Mouse (Mus musculus) CH12.LX (cell line): Measurements from ENCODE around the gene Pkp4. TPM values are rescaled to one million over a fixed set of nuclear protein-coding genes. Genes with fewer than 3 reads are reported as not detected.

ENCODE experiments used
- DNase-seq: peaks from one replicate; pipeline ENCODE4 v3.0.0-alpha.2; 2013; ENCODE audit errors: extremely low read depth
- H3K27ac ChIP-seq: 2 replicates; pipeline ENCODE4 v1.5.1; 2012; ENCODE audit warnings: low read depth, mild to moderate bottlenecking, control low read depth, moderate library complexity; ENCODE audit not compliant: insufficient read depth
- H3K27me3 ChIP-seq: replicated peaks from 2 replicates; pipeline ENCODE3; 2012; ENCODE audit warnings: inconsistent platforms
- H3K36me3 ChIP-seq, 2 experiments: replicated peaks in 1 of 2; 2 replicates each; pipeline versions ENCODE3 to v1.6.1; 2012; ENCODE audit warnings: inconsistent platforms in 1 of 2, low read length in 1 of 2, mild to moderate bottlenecking in 1 of 2, mixed read lengths in 1 of 2, moderate library complexity in 1 of 2; ENCODE audit not compliant: control insufficient read depth in 1 of 2, insufficient read depth in 1 of 2
- H3K4me1 ChIP-seq, 2 experiments: 2 replicates each; pipeline ENCODE4 v1.6.1; 2012; ENCODE audit warnings: inconsistent platforms in 1 of 2, moderate library complexity in 1 of 2; ENCODE audit not compliant: insufficient read depth in 2 of 2, control insufficient read depth in 1 of 2
- H3K4me2 ChIP-seq: 2 replicates; pipeline ENCODE4 v1.6.1; 2012; ENCODE audit warnings: low read depth, mild to moderate bottlenecking, control low read depth; ENCODE audit not compliant: poor library complexity, insufficient read depth, severe bottlenecking
- H3K4me3 ChIP-seq, 3 experiments: fragments of 150-350 bp in 1 of 3; sonication (generic) in 1 of 3; replicated peaks in 1 of 3; 2 replicates each; pipeline versions ENCODE3 to v1.5.1; 2011 to 2012; ENCODE audit warnings: low read depth in 2 of 3, low read length in 2 of 3, mild to moderate bottlenecking in 2 of 3, moderate library complexity in 2 of 3, control low read depth in 1 of 3, improper control_type of control experiment in 1 of 3, inconsistent platforms in 1 of 3, mixed read lengths in 1 of 3; ENCODE audit not compliant: poor library complexity in 1 of 3
- H3K79me2 ChIP-seq: replicated peaks from 2 replicates; pipeline ENCODE4 v1.6.1; 2012; ENCODE audit warnings: mild to moderate bottlenecking, moderate library complexity; ENCODE audit not compliant: control insufficient read depth, poor library complexity, insufficient read depth, severe bottlenecking; ENCODE audit errors: extremely low read depth
- H3K9ac ChIP-seq: 2 replicates; pipeline ENCODE4 v1.6.1; 2012; ENCODE audit warnings: low read depth, mild to moderate bottlenecking, control low read depth, moderate library complexity; ENCODE audit not compliant: insufficient read depth
- H3K9me3 ChIP-seq: replicated peaks from 2 replicates; pipeline ENCODE3; 2012; ENCODE audit warnings: low read length, inconsistent platforms, mixed read lengths
- BHLHE40 ChIP-seq: IDR thresholded peaks from 2 replicates; pipeline ENCODE4 v1.6.1; 2011; ENCODE audit warnings: mild to moderate bottlenecking, low read depth, low read length, improper control_type of control experiment
- E2F4 ChIP-seq: IDR thresholded peaks from 2 replicates; pipeline ENCODE4 v1.6.1; 2011; ENCODE audit warnings: low read depth, low read length, improper control_type of control experiment; ENCODE audit not compliant: insufficient replicate concordance
- EP300 ChIP-seq: IDR thresholded peaks from 2 replicates; pipeline ENCODE4 v1.6.1; 2011; ENCODE audit warnings: low read length, improper control_type of control experiment
- GABPA ChIP-seq: IDR thresholded peaks from 2 replicates; pipeline ENCODE4 v1.6.1; 2012; ENCODE audit warnings: low read depth, low read length, improper control_type of control experiment, inconsistent platforms; ENCODE audit not compliant: insufficient replicate concordance
- HCFC1 ChIP-seq: IDR thresholded peaks from 2 replicates; pipeline ENCODE4 v1.6.1; 2012; ENCODE audit warnings: low read depth, mild to moderate bottlenecking, inconsistent platforms, low read length, improper control_type of control experiment
- IRF4 ChIP-seq: IDR thresholded peaks from 2 replicates; pipeline ENCODE4 v1.6.1; 2014; ENCODE audit warnings: low read depth, mild to moderate bottlenecking, inconsistent platforms, low read length, improper control_type of control experiment
- MAZ ChIP-seq: IDR thresholded peaks from 2 replicates; pipeline ENCODE4 v1.6.1; 2012; ENCODE audit warnings: low read depth, mild to moderate bottlenecking, inconsistent platforms, low read length, improper control_type of control experiment, moderate library complexity
- MEF2A ChIP-seq: IDR thresholded peaks from 2 replicates; pipeline ENCODE4 v1.6.1; 2014; ENCODE audit warnings: low read depth, mild to moderate bottlenecking, inconsistent platforms, low read length, improper control_type of control experiment, borderline replicate concordance
- NELFE ChIP-seq: IDR thresholded peaks from 2 replicates; pipeline ENCODE4 v1.6.1; 2011; ENCODE audit warnings: low read depth, low read length, improper control_type of control experiment
- PAX5 ChIP-seq: IDR thresholded peaks from 2 replicates; pipeline ENCODE4 v1.6.1; 2012; ENCODE audit warnings: low read length, inconsistent platforms, mixed read lengths
- POLR2AphosphoS2 ChIP-seq: IDR thresholded peaks from 2 replicates; pipeline ENCODE4 v1.6.1; 2011; ENCODE audit warnings: low read depth, low read length, improper control_type of control experiment
- SMC3 ChIP-seq: IDR thresholded peaks from 2 replicates; pipeline ENCODE4 v1.6.1; 2011; ENCODE audit warnings: low read depth, low read length, improper control_type of control experiment
- TBP ChIP-seq: conservative IDR thresholded peaks from 2 replicates; pipeline ENCODE4 v1.6.1; 2011; ENCODE audit warnings: low read depth, low read length, improper control_type of control experiment
- TCF12 ChIP-seq: IDR thresholded peaks from 2 replicates; pipeline ENCODE4 v1.6.1; 2014; ENCODE audit warnings: low read depth, mild to moderate bottlenecking, inconsistent platforms, low read length, improper control_type of control experiment
- UBTF ChIP-seq: IDR thresholded peaks from 2 replicates; pipeline ENCODE4 v1.6.1; 2012; ENCODE audit warnings: low read depth, mild to moderate bottlenecking, inconsistent platforms, low read length, improper control_type of control experiment, moderate library complexity
- USF2 ChIP-seq: conservative IDR thresholded peaks from 2 replicates; pipeline ENCODE4 v1.6.1; 2011; ENCODE audit warnings: low read depth, low read length, improper control_type of control experiment
- ZKSCAN1 ChIP-seq: IDR thresholded peaks from 2 replicates; pipeline ENCODE4 v1.6.1; 2012; ENCODE audit warnings: low read depth, inconsistent platforms, low read length, improper control_type of control experiment, borderline replicate concordance
- dilution Hi-C: fragments of 300-500 bp; cut with MboI; formaldehyde crosslinking; loops from 2 replicates; pipeline ENCODE4 v1.14.3; 2020; ENCODE audit warnings: low sequenced_read_pairs; ENCODE audit not compliant: extremely low pct_unique_long_range_greater_than_20kb, extremely low pct_ligation_motif_present
- in situ Hi-C: fragments of 300-500 bp; cut with MboI; formaldehyde crosslinking; loops from 3 replicates; pipeline ENCODE4 v1.14.3; 2019; ENCODE audit warnings: low sequenced_read_pairs, low pct_ligation_motif_present, low pct_unique_long_range_greater_than_20kb, mixed read lengths
- polyA plus RNA-seq: library from polyadenylated mRNA; unstranded; fragments of >175 nt; gene quantifications from 2 replicates; pipeline ENCODE4 v1.2.1, GENCODE M21; 2012; ENCODE audit warnings: low read depth; ENCODE audit not compliant: insufficient read length
- total RNA-seq, 2 experiments: library from RNA; depleted of rRNA; stranded (reverse); fragments of 300-350 nt in 1 of 2; fragments of >200 nt in 1 of 2; gene quantifications; 2 replicates each; pipeline ENCODE4 v1.2.3; 2012 to 2014

Gene Pkp4
- total and polyA plus RNA-seq, 3 experiments: not detected

GRCm38 (mm10) chr2:59159961-59160604, 567 bp upstream of the Pkp4 start (continued):
- TF ChIP-seq MEF2A (no peak), POLR2AphosphoS2 (no peak)

DNA sequence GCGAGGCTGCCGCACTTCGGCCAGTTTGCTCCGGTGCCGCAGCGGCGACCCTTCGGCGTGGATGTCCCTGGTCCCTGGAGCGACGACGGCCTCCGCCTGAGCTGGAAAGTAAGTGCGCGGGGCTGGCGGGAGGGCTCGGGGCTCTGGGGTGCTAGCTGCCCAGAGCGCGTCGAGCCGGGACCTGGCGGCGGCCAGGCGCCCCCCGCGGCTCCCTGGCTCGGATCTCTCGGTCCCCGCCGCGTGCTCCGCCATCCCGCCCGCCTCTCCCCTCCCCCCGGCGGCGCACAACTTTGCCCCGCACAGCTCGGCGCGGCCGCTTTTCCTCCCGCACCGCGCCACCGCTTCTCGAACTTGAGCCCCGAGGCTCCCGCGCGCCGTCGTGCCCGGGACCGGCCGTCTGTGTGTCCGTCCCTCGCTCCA, 381 bp downstream of the Pkp4 start:
- no peak for DNase-seq
- Histone ChIP-seq H3K4me2 (no peak overlapping the region), H3K36me3 (no peaks in the 10 kb centered on the region), H3K9me3 (peaks cover 59% of the 10 kb centered on the region), H3K27me3 (no peaks in the 10 kb centered on the region), H3K9ac (no peak overlapping the region), H3K79me2 (no peaks in the 10 kb centered on the region), H3K4me1 (no peaks in the 10 kb centered on the region), H3K27ac (no peak overlapping the region), H3K4me3 (no peak overlapping the region)
- in situ Hi-C loops: no loop called here
- TF ChIP-seq POLR2AphosphoS2 (no peak), USF2 (no peak), PAX5 (no peak), NELFE (no peak), TCF12 (no peak), GABPA (no peak), IRF4 (no peak), E2F4 (no peak), UBTF (no peak), HCFC1 (no peak), SMC3 (no peak), BHLHE40 (no peak), MAZ (no peak), TBP (no peak), EP300 (no peak), ZKSCAN1 (no peak)
- dilution Hi-C loops: no loop called here
